Mouse (Mus musculus): Measurements from ENCODE around the gene Fam186b.

The Fam186b gene

DNA sequence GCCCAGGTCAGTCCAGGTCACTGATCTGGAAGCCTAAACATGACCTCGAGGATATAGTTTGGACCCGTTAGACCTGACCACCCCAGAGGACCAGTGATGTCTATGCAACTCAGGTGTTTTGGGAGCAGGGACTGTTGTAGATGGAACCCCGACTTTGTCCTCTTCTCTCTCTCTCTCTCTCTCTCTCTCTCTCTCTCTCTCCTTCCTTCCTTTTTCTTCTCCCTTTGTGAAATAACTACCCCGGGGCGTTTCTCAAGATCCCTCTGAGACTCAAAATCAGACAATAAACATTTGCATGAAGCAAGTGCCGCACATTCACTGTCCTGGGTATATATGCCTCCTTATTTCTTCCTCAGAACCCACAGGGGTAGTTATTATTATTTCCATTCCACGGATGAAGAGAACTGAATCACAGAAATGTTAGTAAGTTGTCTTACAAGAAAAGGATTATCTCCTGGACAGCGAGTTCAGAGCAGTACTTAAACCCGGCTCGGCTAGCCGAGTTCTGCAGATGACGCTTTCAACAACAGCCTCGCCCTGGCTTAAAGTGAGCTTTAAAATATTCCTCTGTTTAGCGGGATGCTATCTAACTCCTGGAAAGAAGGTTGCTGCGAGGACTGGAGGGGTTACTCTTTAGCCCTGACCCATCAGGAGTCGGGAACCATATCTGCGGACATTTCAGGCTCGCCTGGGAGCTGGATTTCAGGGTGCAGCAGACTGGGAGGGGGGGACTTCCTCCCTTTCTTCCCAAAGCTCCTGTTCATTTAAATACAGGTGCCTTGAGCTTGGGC is 72.7 kb downstream of the Fam186b start:
- H3K36me3 ChIP-seq (ENCODE audit: insufficient read depth, low read length) = no peaks in the 10 kb centered on the region; the same call in 1 of the 2 replicates
- TF ChIP-seq NANOG (IDR thresholded peaks at IDR 0.05; ENCODE audit: borderline replicate concordance, low read length) (no peak), POU5F1 (IDR thresholded peaks at IDR 0.05; ENCODE audit: borderline replicate concordance, low read length) (no peak), CTCF (conservative IDR thresholded peaks at IDR 0.05; ENCODE audit: low read length) (no peak)
- H3K27me3 ChIP-seq (ENCODE audit: insufficient read depth, low read length) = peaks cover 64% of the 10 kb centered on the region
- H3K4me1 ChIP-seq (replicated peaks; ENCODE audit: low read depth, low read length) = peaks cover 88% of the 10 kb centered on the region
- peak overlapping the region; percentile 82 for H3K4me3 ChIP-seq (replicated peaks; ENCODE audit: low read length)
- H3K9me3 ChIP-seq (ENCODE audit: low read length) = no peaks in the 10 kb centered on the region

DNA sequence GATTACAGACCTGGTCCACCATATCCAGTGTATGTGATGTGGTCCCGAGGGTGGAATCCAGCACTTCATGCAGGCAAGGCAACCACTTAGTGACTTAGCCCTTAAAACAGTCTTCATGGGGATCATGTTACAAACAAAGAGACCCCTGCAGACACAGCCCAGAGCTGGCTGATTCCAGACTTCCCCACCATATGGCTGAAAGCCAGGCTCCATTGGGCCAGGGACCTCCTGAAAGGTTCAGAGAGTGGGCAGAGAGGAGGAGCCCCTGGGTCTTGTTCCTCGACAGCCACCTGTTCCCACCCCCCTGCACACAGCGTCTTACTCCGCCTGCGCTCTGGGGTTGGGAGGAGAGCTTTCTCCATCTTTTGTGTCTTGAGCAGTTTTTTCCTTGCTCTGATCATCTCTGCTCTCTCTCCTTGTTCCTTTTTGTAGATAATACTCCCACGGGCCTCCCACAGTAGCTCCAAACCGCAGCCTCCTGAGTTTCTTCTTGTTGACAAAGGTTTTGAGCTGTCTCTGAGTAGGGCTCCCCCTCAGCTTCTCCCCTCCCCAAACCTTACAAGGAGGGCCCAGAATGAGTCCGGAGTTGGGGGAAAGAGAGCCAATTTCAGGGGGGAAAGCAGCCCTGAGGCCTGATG is 74.3 kb downstream of the Fam186b start:
- peaks cover 48% of the 10 kb centered on the region for H3K27me3 ChIP-seq (ENCODE audit: insufficient read depth, low read length)
- H3K9me3 ChIP-seq (ENCODE audit: low read length) = no peaks in the 10 kb centered on the region
- peak overlapping the region; percentile 32; the same call in 1 of the 2 replicates for H3K4me3 ChIP-seq (replicated peaks; ENCODE audit: low read length)
- H3K36me3 ChIP-seq (ENCODE audit: insufficient read depth, low read length) = no peaks in the 10 kb centered on the region
- peaks cover 85% of the 10 kb centered on the region for H3K4me1 ChIP-seq (replicated peaks; ENCODE audit: low read depth, low read length)
- TF ChIP-seq NANOG (IDR thresholded peaks at IDR 0.05; ENCODE audit: borderline replicate concordance, low read length) (no peak), POU5F1 (IDR thresholded peaks at IDR 0.05; ENCODE audit: borderline replicate concordance, low read length) (no peak), CTCF (conservative IDR thresholded peaks at IDR 0.05; ENCODE audit: low read length) (no peak)
